Mouse (Mus musculus) heart, adult 2 months (tissue): ENCODE measurements around the gene Capn8. TPM values are rescaled to one million over a fixed set of nuclear protein-coding genes. Genes with fewer than 3 reads are reported as not detected.

ENCODE experiments used
- DNase-seq, 2 experiments: peaks; one replicate each; pipeline ENCODE4 v3.0.0; 2021
- H3K27ac ChIP-seq: fragments of 200-600 bp; 2 replicates; pipeline ENCODE4 v1.8.1; 2022
- H3K27me3 ChIP-seq: fragments of 200-500 bp; 2 replicates; pipeline ENCODE4 v1.6.1; 2012; ENCODE audit warnings: mild to moderate bottlenecking, low read length, inconsistent platforms, mixed read lengths; ENCODE audit not compliant: control insufficient read depth, insufficient read depth
- H3K36me3 ChIP-seq: fragments of 200-500 bp; 2 replicates; pipeline ENCODE4 v1.6.1; 2012; ENCODE audit warnings: low read length, inconsistent platforms; ENCODE audit not compliant: control insufficient read depth, insufficient read depth
- H3K4me1 ChIP-seq: fragments of 200-500 bp; 2 replicates; pipeline ENCODE4 v1.6.1; 2011; ENCODE audit warnings: low read length; ENCODE audit not compliant: control insufficient read depth, insufficient read depth
- H3K4me3 ChIP-seq: fragments of 200-600 bp; 2 replicates; pipeline ENCODE4 v1.8.1; 2022
- H3K79me2 ChIP-seq: fragments of 200-500 bp; replicated peaks from 2 replicates; pipeline ENCODE4 v1.6.1; 2012; ENCODE audit warnings: mild to moderate bottlenecking, inconsistent platforms, low read length, moderate library complexity, mixed read lengths; ENCODE audit not compliant: control insufficient read depth, insufficient read depth
- H3K9ac ChIP-seq: fragments of 200-500 bp; 2 replicates; pipeline ENCODE4 v1.6.1; 2012; ENCODE audit warnings: low read depth, mild to moderate bottlenecking, control low read depth, inconsistent platforms, low read length, mixed read lengths
- CTCF ChIP-seq: fragments of 200-600 bp; IDR thresholded peaks from 2 replicates; pipeline ENCODE4 v1.8.1; 2022; ENCODE audit warnings: antibody characterized with exemption, mild to moderate bottlenecking, moderate library complexity
- EP300 ChIP-seq: fragments of 200-500 bp; IDR thresholded peaks from 2 replicates; pipeline ENCODE4 v1.6.1; 2011; ENCODE audit warnings: low read depth, low read length, control low read depth; ENCODE audit not compliant: insufficient read depth
- POLR2A ChIP-seq: fragments of 200-500 bp; IDR thresholded peaks from 2 replicates; pipeline ENCODE4 v1.6.1; 2011; ENCODE audit warnings: mild to moderate bottlenecking, low read depth, low read length, control low read depth; ENCODE audit not compliant: insufficient read depth
- WGBS: fragments of 180-500 bp; shearing (Covaris S2); methylation state at CpG from one replicate; pipeline ENCODE4 v1.1.7; 2018; 5-methylcytosine and 5-hydroxymethylcytosine counted together
- intact Hi-C: fragments of 180-260 bp; cut with DNase I; formaldehyde crosslinking; loops from one replicate; pipeline ENCODE4 v1.15.1; 2025
- polyA plus RNA-seq: library from polyadenylated mRNA; depleted of rRNA; stranded (reverse); fragments of >200 nt; gene quantifications from 2 replicates; pipeline ENCODE4 v1.2.3, GENCODE M21; 2012
- total RNA-seq, 2 experiments: library from RNA; stranded (reverse); gene quantifications; 2 replicates each; pipeline ENCODE4 v1.2.3; 2021

The Capn8 gene
- total and polyA plus RNA-seq, 3 experiments = not detected

- Histone ChIP-seq H3K27ac (no peak overlapping the region), H3K79me2 (no peaks in the 10 kb centered on the region), H3K27me3 (no peaks in the 10 kb centered on the region), H3K4me1 (no peaks in the 10 kb centered on the region), H3K36me3 (no peaks in the 10 kb centered on the region), H3K4me3 (no peak overlapping the region), H3K9ac (no peak overlapping the region)
- no peak for DNase-seq
- intact Hi-C loops = no loop called here
- TF ChIP-seq EP300 (no peak), CTCF (no peak), POLR2A (no peak)
- WGBS = 68% methylated on average over 4 of the region's 4 CpGs
These were observed 22.9 kb downstream of the Capn8 start for GRCm38 (mm10) chr1:182587706-182588105.

- TF ChIP-seq POLR2A = no peak
- no peak for TF ChIP-seq EP300
- no peak for TF ChIP-seq CTCF
- DNase-seq = no peak
- intact Hi-C loops = no loop called here
- Histone ChIP-seq H3K27ac (no peak overlapping the region), H3K27me3 (no peaks in the 10 kb centered on the region), H3K9ac (no peak overlapping the region), H3K4me1 (no peaks in the 10 kb centered on the region), H3K4me3 (no peak overlapping the region), H3K36me3 (no peaks in the 10 kb centered on the region), H3K79me2 (no peaks in the 10 kb centered on the region)
- WGBS = 78% methylated on average over 7 of the region's 7 CpGs
These were observed 26.7 kb downstream of the Capn8 start for GRCm38 (mm10) chr1:182591491-182591890.

- Histone ChIP-seq H3K4me1 (no peaks in the 10 kb centered on the region), H3K4me3 (no peak overlapping the region), H3K27ac (no peak overlapping the region), H3K27me3 (no peaks in the 10 kb centered on the region), H3K36me3 (no peaks in the 10 kb centered on the region), H3K9ac (no peak overlapping the region), H3K79me2 (no peaks in the 10 kb centered on the region)
- intact Hi-C loops = no loop called here
- 27% methylated on average over 4 of the region's 4 CpGs for WGBS
- DNase-seq = no peak
- TF ChIP-seq CTCF = no peak
- no peak for TF ChIP-seq POLR2A
- no peak for TF ChIP-seq EP300
These were observed 27.6 kb downstream of the Capn8 start for GRCm38 (mm10) chr1:182592436-182592835.

GRCm38 (mm10) chr1:182605330-182606150, 40.7 kb downstream of the Capn8 start:
- WGBS = 81% methylated on average over 17 of the region's 17 CpGs

GRCm38 (mm10) chr1:182609701-182610335, 45.0 kb downstream of the Capn8 start:
- Histone ChIP-seq H3K27ac (no peak overlapping the region), H3K9ac (no peak overlapping the region), H3K27me3 (no peaks in the 10 kb centered on the region), H3K4me1 (no peaks in the 10 kb centered on the region), H3K36me3 (no peaks in the 10 kb centered on the region), H3K4me3 (no peak overlapping the region), H3K79me2 (no peaks in the 10 kb centered on the region)
- TF ChIP-seq EP300 = no peak
- TF ChIP-seq POLR2A = no peak
- no peak for TF ChIP-seq CTCF
- 56% methylated on average over 4 of the region's 4 CpGs for WGBS
- DNase-seq = peak in 1 of 2 experiments; percentile 6
- intact Hi-C loops = no loop called here

More at GRCm38 (mm10) chr1:182605330-182606150, 40.7 kb downstream of the Capn8 start:
- no peaks in the 10 kb centered on the region for H3K36me3 ChIP-seq
- H3K9ac ChIP-seq = no peak overlapping the region
- no peak for DNase-seq
- TF ChIP-seq POLR2A = no peak
- TF ChIP-seq CTCF = peak; percentile 42
- H3K4me3 ChIP-seq = no peak overlapping the region
- no peak overlapping the region for H3K27ac ChIP-seq
- intact Hi-C loops = no loop called here
- no peaks in the 10 kb centered on the region for H3K27me3 ChIP-seq
- no peaks in the 10 kb centered on the region for H3K4me1 ChIP-seq
- H3K79me2 ChIP-seq = no peaks in the 10 kb centered on the region

GRCm38 (mm10) chr1:182615465-182615864, 50.7 kb downstream of the Capn8 start:
- no peaks in the 10 kb centered on the region for H3K79me2 ChIP-seq
- no peaks in the 10 kb centered on the region for H3K27me3 ChIP-seq
- TF ChIP-seq POLR2A = no peak
- no peak for TF ChIP-seq EP300
- TF ChIP-seq CTCF = peak; percentile 23; the same call in 1 of the 2 replicates
- DNase-seq = no peak
- H3K4me1 ChIP-seq = no peaks in the 10 kb centered on the region
- no peaks in the 10 kb centered on the region for H3K36me3 ChIP-seq
- 36% methylated on average over 1 of the region's 1 CpGs for WGBS
- intact Hi-C loops = no loop called here
- H3K27ac ChIP-seq = no peak overlapping the region
- no peak overlapping the region for H3K4me3 ChIP-seq
- H3K9ac ChIP-seq = no peak overlapping the region
